Mouse (Mus musculus) bone marrow macrophage, adult 2 months (primary cell): ENCODE measurements around the gene Commd7.

Experiments used
- CTCF ChIP-seq: IDR thresholded peaks from 2 replicates; pipeline ENCODE4 v1.5.1; 2012; ENCODE audit warnings: low read depth, mild to moderate bottlenecking, low read length, moderate library complexity
- POLR2A ChIP-seq: IDR thresholded peaks from 2 replicates; pipeline ENCODE4 v1.6.1; 2012; ENCODE audit warnings: mild to moderate bottlenecking, low read depth, low read length, borderline replicate concordance

DNA sequence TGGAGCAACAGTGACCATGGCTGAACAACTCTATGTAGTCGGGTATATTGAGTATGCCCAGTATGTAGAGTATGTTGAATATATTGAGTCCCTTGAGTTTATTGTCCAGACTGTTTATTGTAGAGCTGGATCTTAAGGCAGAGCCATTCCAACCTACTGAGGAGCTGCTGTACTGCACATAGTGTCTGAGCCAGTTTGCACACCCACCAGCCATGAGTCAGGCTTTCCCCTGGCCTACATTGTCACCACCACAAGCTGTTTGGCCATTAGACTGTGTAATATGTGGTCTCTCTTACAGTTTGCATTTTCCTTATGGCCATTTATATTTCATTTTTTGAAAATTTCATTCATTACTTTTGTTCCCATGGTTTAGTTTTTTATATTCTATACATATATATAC lies 47.4 kb upstream of the Commd7 start:
- TF ChIP-seq CTCF (no peak), POLR2A (no peak)
